Mouse (Mus musculus): Measurements from ENCODE around the gene Gp5.

DNA sequence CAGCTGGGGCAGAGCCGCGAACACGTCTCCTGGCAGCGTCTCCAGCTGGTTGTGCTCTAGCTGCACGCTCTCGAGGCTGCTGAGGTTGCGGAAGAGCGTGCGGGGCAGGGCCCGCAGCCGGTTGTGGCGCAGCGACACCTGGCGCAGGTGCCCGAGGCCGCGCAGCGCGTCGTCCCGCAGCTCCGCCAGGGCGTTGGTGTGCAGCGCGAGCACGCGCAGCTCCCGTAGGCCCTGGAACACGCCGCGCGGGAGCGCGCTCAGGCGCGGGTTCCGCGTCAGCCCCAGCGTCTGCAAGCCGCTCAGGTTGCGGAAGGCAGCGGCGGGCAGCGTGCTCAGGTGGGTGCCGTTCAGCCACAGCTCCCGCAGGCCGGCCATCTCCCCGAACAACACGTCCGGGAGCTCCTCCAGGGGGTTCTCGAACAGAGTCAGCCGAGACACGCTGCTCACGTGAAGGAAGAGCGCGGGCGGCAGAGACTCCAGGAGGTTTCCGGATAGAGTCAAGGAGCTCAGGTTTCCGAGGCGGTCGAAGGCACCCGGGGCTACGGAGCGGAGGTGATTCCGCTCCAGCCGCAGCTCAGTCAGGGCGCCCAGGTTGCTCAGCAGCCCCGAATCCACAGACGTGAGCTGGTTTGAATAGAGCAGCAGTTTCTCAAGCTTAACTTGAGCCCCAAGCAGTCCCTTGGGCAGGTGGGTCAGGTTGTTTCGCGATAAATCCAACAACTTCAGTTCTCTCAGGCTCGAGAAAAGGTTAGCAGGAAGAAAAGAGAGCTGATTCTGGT lies 1.8 kb downstream of the Gp5 start:
- peak; percentile 44 for TF ChIP-seq CTCF (IDR thresholded peaks at IDR 0.05)
- no peak for TF ChIP-seq EP300 (IDR thresholded peaks at IDR 0.05)

Data from lung, postnatal 0 days (tissue).